Mouse (Mus musculus) adrenal gland, adult (tissue): Measurements from ENCODE around the gene Mrps2.

Experiments used
- DNase-seq, 2 experiments: peaks; one replicate each; pipeline ENCODE4 v3.0.0; 2022 to 2023; ENCODE audit warnings: low spot score in 1 of 2; ENCODE audit not compliant: inconsistent age in 2 of 2

Gene Mrps2

GRCm38 (mm10) chr2:28517206-28517909 is 49.5 kb downstream of the Mrps2 start:
- DNase-seq: peak; percentile 83 to 95

DNA sequence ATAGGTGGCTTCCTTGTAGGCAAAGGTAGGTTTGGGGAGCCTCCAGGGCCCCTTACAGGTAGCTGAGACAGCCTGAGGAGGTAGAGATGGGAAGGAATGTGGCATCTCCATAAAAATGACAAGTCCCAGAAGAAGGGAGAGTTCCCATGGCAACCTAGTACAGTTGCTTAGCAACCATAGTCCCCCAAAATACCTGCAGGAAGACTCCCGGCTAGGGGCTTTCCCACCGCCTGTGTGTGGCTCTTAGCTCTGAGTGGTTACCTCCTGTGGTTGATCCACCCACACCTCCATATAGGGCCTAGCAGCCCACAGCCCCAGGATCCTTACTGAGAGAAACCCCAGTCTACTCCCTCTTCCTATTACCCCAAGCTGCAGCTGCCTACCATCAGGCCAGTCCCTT is 50.4 kb downstream of the Mrps2 start:
- no peak for DNase-seq

GRCm38 (mm10) chr2:28520581-28520980 is 52.7 kb downstream of the Mrps2 start:
- peak in 1 of 2 experiments; percentile 32 for DNase-seq
